Mouse (Mus musculus): Measurements from ENCODE around the gene Tfap2b. TPM values are rescaled to one million over a fixed set of nuclear protein-coding genes. Genes with fewer than 3 reads are reported as not detected.

Tfap2b gene
- total and polyA plus RNA-seq, 3 experiments, result not detected

DNA sequence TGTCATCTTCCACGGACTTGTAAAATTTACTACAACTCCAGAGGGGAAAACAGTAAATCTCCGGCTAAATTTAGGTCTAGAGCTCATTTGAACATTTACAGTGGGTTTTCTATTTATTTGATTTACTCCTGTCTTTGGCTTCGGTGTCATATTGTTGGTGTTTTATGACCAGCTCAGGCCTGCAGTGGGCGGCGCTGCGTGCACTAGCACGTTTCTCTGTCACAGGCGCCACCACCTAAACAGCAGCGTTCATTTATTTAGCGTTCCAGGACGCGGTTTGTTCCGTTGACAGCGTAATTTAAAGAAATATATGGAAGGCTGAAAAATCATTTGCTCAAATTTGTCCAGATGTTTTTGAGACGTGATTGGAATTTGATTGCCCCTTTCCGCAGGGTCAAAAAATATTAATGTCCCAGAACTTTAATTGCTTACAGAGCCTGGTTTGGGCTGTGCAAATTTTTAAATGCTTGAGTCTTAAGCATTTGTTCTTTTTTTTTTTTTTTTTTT lies 22.9 kb downstream of the Tfap2b start:
- Histone ChIP-seq H3K4me1 (ENCODE audit: control insufficient read depth in 1 of 2, insufficient read depth in 2 of 2, low read length in 2 of 2) (no peaks in the 10 kb centered on the region), H3K27ac (ENCODE audit: control insufficient read depth, low read depth, low read length) (no peak overlapping the region), H3K9me3 (replicated peaks; ENCODE audit: insufficient read depth, low read length) (no peaks in the 10 kb centered on the region), H3K79me2 (ENCODE audit: control insufficient read depth, insufficient read depth, low read length, poor library complexity) (no peaks in the 10 kb centered on the region), H3K27me3 (ENCODE audit: control insufficient read depth in 1 of 2, insufficient read depth in 2 of 2, low read length in 2 of 2) (no peaks in the 10 kb centered on the region), H3K9ac (ENCODE audit: control insufficient read depth, low read depth, low read length, poor library complexity, severe bottlenecking) (no peak overlapping the region), H3K4me3 (ENCODE audit: control insufficient read depth in 1 of 2, insufficient read depth in 1 of 2, low read depth in 2 of 2, low read length in 2 of 2) (no peak overlapping the region), H3K36me3 (ENCODE audit: control insufficient read depth in 1 of 2, insufficient read depth in 2 of 2, low read length in 2 of 2) (no peaks in the 10 kb centered on the region)
- TF ChIP-seq POLR2A (IDR thresholded peaks at IDR 0.05; ENCODE audit: control insufficient read depth in 1 of 2, insufficient read depth in 1 of 2, low read depth in 1 of 2, low read length in 2 of 2, poor library complexity in 1 of 2) (no peak), RCOR1 (IDR thresholded peaks at IDR 0.05; ENCODE audit: low read depth, low read length) (no peak), E2F4 (IDR thresholded peaks at IDR 0.05; ENCODE audit: borderline replicate concordance, low read depth, low read length) (no peak), ELF1 (IDR thresholded peaks at IDR 0.05; ENCODE audit: low read depth, low read length) (no peak), EP300 (IDR thresholded peaks at IDR 0.05; ENCODE audit: low read depth in 1 of 2, low read length in 2 of 2) (no peak), POLR2AphosphoS5 (IDR thresholded peaks at IDR 0.05; ENCODE audit: borderline replicate concordance, low read depth, low read length) (no peak)
- no peak for DNase-seq (ENCODE audit: low read depth, low spot score)

DNA sequence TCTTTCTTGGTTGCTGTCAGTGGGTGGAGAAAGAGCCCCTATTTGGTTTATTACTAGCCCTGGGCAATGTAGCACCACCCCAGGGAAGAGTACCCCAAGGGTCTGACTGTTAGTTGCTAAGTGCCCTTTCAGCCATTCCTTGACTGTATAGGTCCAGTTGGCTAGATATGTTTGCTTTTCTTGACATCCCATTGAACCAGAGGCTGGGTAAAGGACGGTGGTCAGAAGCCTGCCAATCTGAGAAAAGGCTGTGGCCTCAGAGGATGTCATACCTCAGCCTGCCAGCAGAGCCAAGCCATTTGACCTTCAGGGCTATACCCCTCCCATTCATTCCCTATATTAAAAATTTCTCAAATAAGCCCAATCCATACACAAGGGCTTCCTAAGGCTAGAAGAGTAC lies 24.0 kb downstream of the Tfap2b start:
- H3K79me2 ChIP-seq (ENCODE audit: control insufficient read depth, insufficient read depth, low read length, poor library complexity), result no peaks in the 10 kb centered on the region
- H3K36me3 ChIP-seq (ENCODE audit: control insufficient read depth in 1 of 2, insufficient read depth in 2 of 2, low read length in 2 of 2), result no peaks in the 10 kb centered on the region
- no peaks in the 10 kb centered on the region for H3K9me3 ChIP-seq (replicated peaks; ENCODE audit: insufficient read depth, low read length)
- no peak overlapping the region for H3K27ac ChIP-seq (ENCODE audit: control insufficient read depth, low read depth, low read length)
- no peak overlapping the region for H3K9ac ChIP-seq (ENCODE audit: control insufficient read depth, low read depth, low read length, poor library complexity, severe bottlenecking)
- no peaks in the 10 kb centered on the region for H3K27me3 ChIP-seq (ENCODE audit: control insufficient read depth in 1 of 2, insufficient read depth in 2 of 2, low read length in 2 of 2)
- no peak for TF ChIP-seq SIN3A (IDR thresholded peaks at IDR 0.05; ENCODE audit: low read length)
- TF ChIP-seq JUND (IDR thresholded peaks at IDR 0.05; ENCODE audit: low read depth, low read length), result no peak
- TF ChIP-seq MYB (IDR thresholded peaks at IDR 0.05; ENCODE audit: low read depth, low read length), result no peak
- TF ChIP-seq ETS1 (IDR thresholded peaks at IDR 0.05; ENCODE audit: low read depth, low read length), result no peak
- TF ChIP-seq CHD1 (IDR thresholded peaks at IDR 0.05; ENCODE audit: low read depth, low read length), result no peak
- no peak for TF ChIP-seq ZMIZ1 (IDR thresholded peaks at IDR 0.05; ENCODE audit: low read depth, low read length)
- TF ChIP-seq POLR2AphosphoS5 (IDR thresholded peaks at IDR 0.05; ENCODE audit: borderline replicate concordance, low read depth, low read length), result no peak
- no peak for TF ChIP-seq GATA1 (IDR thresholded peaks at IDR 0.05; ENCODE audit: low read depth, low read length)
- TF ChIP-seq CHD2 (IDR thresholded peaks at IDR 0.05; ENCODE audit: low read length), result no peak
- TF ChIP-seq ZC3H11A (IDR thresholded peaks at IDR 0.05; ENCODE audit: low read depth, low read length), result no peak
- no peak for TF ChIP-seq EP300 (IDR thresholded peaks at IDR 0.05; ENCODE audit: low read depth in 1 of 2, low read length in 2 of 2)
- no peak for TF ChIP-seq TAL1 (IDR thresholded peaks at IDR 0.05; ENCODE audit: low read length)
- no peak for TF ChIP-seq MEF2A (IDR thresholded peaks at IDR 0.05; ENCODE audit: extremely low read depth, insufficient replicate concordance, low read depth, low read length, poor library complexity, severe bottlenecking)
- TF ChIP-seq ELF1 (IDR thresholded peaks at IDR 0.05; ENCODE audit: low read depth, low read length), result no peak
- TF ChIP-seq USF1 (IDR thresholded peaks at IDR 0.05; ENCODE audit: low read depth, low read length), result no peak
- TF ChIP-seq UBTF (IDR thresholded peaks at IDR 0.05; ENCODE audit: borderline replicate concordance, insufficient read depth, low read depth, low read length), result no peak
- TF ChIP-seq E2F4 (IDR thresholded peaks at IDR 0.05; ENCODE audit: borderline replicate concordance, low read depth, low read length), result no peak
- TF ChIP-seq RAD21 (IDR thresholded peaks at IDR 0.05; ENCODE audit: low read depth, low read length), result no peak
- TF ChIP-seq SMC3 (IDR thresholded peaks at IDR 0.05; ENCODE audit: low read depth, low read length), result no peak
- no peak for TF ChIP-seq MAZ (IDR thresholded peaks at IDR 0.05; ENCODE audit: low read depth, low read length)
- H3K4me1 ChIP-seq (ENCODE audit: control insufficient read depth in 1 of 2, insufficient read depth in 2 of 2, low read length in 2 of 2), result no peaks in the 10 kb centered on the region
- DNase-seq (ENCODE audit: low read depth, low spot score), result no peak
- no peak overlapping the region for H3K4me3 ChIP-seq (ENCODE audit: control insufficient read depth in 1 of 2, insufficient read depth in 1 of 2, low read depth in 2 of 2, low read length in 2 of 2)

All from MEL (cell line).